Mouse (Mus musculus) lung, adult 2 months (tissue): ENCODE data around the gene Rfpl4.

Source experiments
- CTCF ChIP-seq: fragments of 200-500 bp; IDR thresholded peaks from 2 replicates; pipeline ENCODE4 v1.5.1; 2011; ENCODE audit warnings: mild to moderate bottlenecking, low read length, control low read depth; ENCODE audit not compliant: insufficient read depth
- POLR2A ChIP-seq: fragments of 200-500 bp; IDR thresholded peaks from 2 replicates; pipeline ENCODE4 v1.6.1; 2011; ENCODE audit warnings: low read depth, mild to moderate bottlenecking, control low read depth, low read length, borderline replicate concordance; ENCODE audit errors: extremely low read depth

GRCm38 (mm10) chr7:5109301-5109700, 7.4 kb downstream of the Rfpl4 start:
- TF ChIP-seq CTCF (no peak), POLR2A (no peak)
